Mouse (Mus musculus): ENCODE data around the gene Rps8.

GRCm38 (mm10) chr4:117189382-117189855, 33.4 kb upstream of the Rps8 start:
- TF ChIP-seq CTCF (IDR thresholded peaks at IDR 0.05; ENCODE audit: extremely low read depth, insufficient read depth, insufficient read length, insufficient replicate concordance) (peak; percentile 41; the same call in 1 of the 2 replicates), POLR2A (IDR thresholded peaks at IDR 0.05; ENCODE audit: low read depth, low read length) (no peak)
